Mouse (Mus musculus): Measurements from ENCODE around the gene Gm49711. TPM values are rescaled to one million over a fixed set of nuclear protein-coding genes. Genes with fewer than 3 reads are reported as not detected.
"Not testable (repeated sequence)": the region's sequence is repeated elsewhere in the genome, so short reads cannot be mapped to it uniquely, and the experiment has no call there.

Gene Gm49711
- polyA plus RNA-seq, 1 experiment from 2014 or later = not detected

DNA sequence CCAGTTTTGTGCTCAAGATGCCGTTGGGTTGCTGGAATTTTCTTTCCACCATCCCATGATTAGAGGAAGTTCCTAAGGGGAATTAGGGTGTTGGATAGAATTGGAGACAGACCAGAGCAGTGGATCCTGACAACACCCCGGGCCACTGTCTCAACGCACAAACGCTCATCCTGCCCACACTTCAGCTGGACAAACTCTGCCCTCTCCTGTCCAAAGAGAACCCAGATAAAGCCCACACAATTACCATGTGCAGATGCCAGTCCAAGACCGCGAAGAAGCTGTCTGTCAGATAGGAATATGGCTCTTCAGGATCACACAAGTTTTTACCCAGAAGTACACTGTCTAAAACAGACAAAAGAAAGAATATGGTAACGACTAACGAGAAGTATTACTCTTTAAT, 145.5 kb downstream of the Gm49711 start:
- Histone ChIP-seq H3K36me3 (ENCODE audit: control insufficient read depth, insufficient read depth, low read length) (no peaks in the 10 kb centered on the region), H3K27me3 (ENCODE audit: control insufficient read depth, insufficient read depth, low read length) (no peaks in the 10 kb centered on the region), H3K27ac (ENCODE audit: low read depth, low read length) (no peak overlapping the region), H3K4me1 (ENCODE audit: control insufficient read depth, insufficient read depth, low read length) (no peaks in the 10 kb centered on the region), H3K9me3 (ENCODE audit: control insufficient read depth, low read length) (no peaks in the 10 kb centered on the region), H3K4me2 (ENCODE audit: low read depth) (no peak overlapping the region), H3K9ac (ENCODE audit: low read length) (no peak overlapping the region), H3K4me3 (ENCODE audit: low read depth, low read length) (no peak overlapping the region)
- no peak for ATAC-seq (ENCODE audit: insufficient read depth, low FRiP score, low TSS enrichment)
- WGBS = 89% methylated on average over 8 of the region's 8 CpGs
- no peak for DNase-seq (ENCODE audit: low spot score)

DNA sequence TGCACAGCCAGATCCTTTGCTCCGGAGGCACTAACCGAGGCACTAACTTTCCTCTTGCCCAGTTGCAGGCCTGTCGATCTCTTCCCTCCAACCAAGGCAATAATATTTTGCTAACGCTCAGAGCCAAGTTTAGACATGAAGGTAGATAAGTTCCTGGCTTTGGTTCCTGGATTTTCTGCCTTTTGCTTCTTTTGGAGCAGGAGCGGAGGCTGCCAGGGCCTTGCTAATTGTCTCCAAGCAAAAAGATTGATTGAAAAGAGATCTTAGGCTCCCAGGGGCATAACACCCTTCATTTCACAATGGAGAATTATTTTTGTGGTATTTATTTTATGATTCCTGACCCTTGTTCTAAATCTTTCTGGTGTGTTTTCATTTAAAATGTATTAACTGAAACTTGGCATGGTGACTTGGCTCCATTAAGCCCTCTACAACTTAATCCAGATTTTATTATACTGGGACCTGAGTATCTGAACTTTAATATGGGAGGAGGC, 151.2 kb downstream of the Gm49711 start:
- H3K4me2 ChIP-seq (ENCODE audit: low read depth) = no peak overlapping the region
- H3K36me3 ChIP-seq (ENCODE audit: control insufficient read depth, insufficient read depth, low read length) = no peaks in the 10 kb centered on the region
- WGBS = 94% methylated on average over 5 of the region's 5 CpGs
- no peaks in the 10 kb centered on the region for H3K9me3 ChIP-seq (ENCODE audit: control insufficient read depth, low read length)
- no peaks in the 10 kb centered on the region for H3K27me3 ChIP-seq (ENCODE audit: control insufficient read depth, insufficient read depth, low read length)
- ATAC-seq (ENCODE audit: insufficient read depth, low FRiP score, low TSS enrichment) (no peak), DNase-seq (ENCODE audit: low spot score) (no peak)
- H3K4me1 ChIP-seq (ENCODE audit: control insufficient read depth, insufficient read depth, low read length) = no peaks in the 10 kb centered on the region
- H3K4me3 ChIP-seq (ENCODE audit: low read depth, low read length) = no peak overlapping the region
- no peak overlapping the region for H3K27ac ChIP-seq (ENCODE audit: low read depth, low read length)
- H3K9ac ChIP-seq (ENCODE audit: low read length) = no peak overlapping the region

DNA sequence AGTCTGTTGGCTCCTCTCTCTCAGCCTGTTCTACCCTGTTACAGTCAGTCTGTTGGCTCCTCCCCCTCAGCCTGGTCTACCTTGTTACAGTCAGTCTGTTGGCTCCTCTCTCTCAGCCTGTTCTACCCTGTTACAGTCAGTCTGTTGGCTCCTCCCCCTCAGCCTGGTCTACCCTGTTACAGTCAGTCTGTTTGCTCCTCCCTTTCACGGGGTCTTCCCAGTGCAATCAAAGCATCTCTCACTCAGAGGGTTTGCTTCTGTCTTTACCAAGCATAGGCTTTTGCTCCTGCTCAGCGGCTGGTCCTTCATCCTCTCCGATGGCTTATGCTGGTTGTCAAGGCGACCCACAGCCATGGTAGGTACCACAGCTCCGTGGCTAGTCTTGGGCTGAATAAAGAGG, 152.2 kb downstream of the Gm49711 start:
- H3K36me3 ChIP-seq (ENCODE audit: control insufficient read depth, insufficient read depth, low read length); H3K9me3 ChIP-seq (ENCODE audit: control insufficient read depth, low read length); H3K27ac ChIP-seq (ENCODE audit: low read depth, low read length); H3K4me3 ChIP-seq (ENCODE audit: low read depth, low read length); DNase-seq (ENCODE audit: low spot score); H3K4me1 ChIP-seq (ENCODE audit: control insufficient read depth, insufficient read depth, low read length); ATAC-seq (ENCODE audit: insufficient read depth, low FRiP score, low TSS enrichment); H3K27me3 ChIP-seq (ENCODE audit: control insufficient read depth, insufficient read depth, low read length); H3K4me2 ChIP-seq (ENCODE audit: low read depth); H3K9ac ChIP-seq (ENCODE audit: low read length): not testable (repeated sequence)
- WGBS = 80% methylated on average over 5 of the region's 5 CpGs

DNA sequence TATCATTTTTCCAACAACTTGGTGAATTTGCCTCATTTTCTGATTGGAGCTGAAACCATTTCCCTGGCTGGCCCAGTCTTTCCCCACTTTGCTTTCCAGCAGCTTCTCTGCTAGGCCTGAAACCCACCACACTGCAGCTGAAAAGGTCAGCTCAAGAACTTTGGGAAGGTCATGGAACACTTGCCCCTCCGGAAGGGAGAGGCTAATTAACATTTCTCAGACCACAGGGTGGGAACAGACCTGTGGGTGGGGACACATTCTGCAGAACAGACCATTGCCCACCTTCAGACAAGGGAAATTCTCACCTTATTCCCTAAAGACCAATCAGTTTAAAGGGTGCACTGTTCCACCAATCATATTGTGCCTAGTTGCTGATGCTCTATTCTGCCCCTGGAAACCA, 155.8 kb downstream of the Gm49711 start:
- WGBS = 60% methylated on average over 1 of the region's 1 CpGs
- H3K4me2 ChIP-seq (ENCODE audit: low read depth); H3K27ac ChIP-seq (ENCODE audit: low read depth, low read length); H3K4me1 ChIP-seq (ENCODE audit: control insufficient read depth, insufficient read depth, low read length); H3K27me3 ChIP-seq (ENCODE audit: control insufficient read depth, insufficient read depth, low read length); DNase-seq (ENCODE audit: low spot score); H3K9me3 ChIP-seq (ENCODE audit: control insufficient read depth, low read length); H3K36me3 ChIP-seq (ENCODE audit: control insufficient read depth, insufficient read depth, low read length); H3K4me3 ChIP-seq (ENCODE audit: low read depth, low read length); H3K9ac ChIP-seq (ENCODE audit: low read length); ATAC-seq (ENCODE audit: insufficient read depth, low FRiP score, low TSS enrichment): not testable (repeated sequence)

DNA sequence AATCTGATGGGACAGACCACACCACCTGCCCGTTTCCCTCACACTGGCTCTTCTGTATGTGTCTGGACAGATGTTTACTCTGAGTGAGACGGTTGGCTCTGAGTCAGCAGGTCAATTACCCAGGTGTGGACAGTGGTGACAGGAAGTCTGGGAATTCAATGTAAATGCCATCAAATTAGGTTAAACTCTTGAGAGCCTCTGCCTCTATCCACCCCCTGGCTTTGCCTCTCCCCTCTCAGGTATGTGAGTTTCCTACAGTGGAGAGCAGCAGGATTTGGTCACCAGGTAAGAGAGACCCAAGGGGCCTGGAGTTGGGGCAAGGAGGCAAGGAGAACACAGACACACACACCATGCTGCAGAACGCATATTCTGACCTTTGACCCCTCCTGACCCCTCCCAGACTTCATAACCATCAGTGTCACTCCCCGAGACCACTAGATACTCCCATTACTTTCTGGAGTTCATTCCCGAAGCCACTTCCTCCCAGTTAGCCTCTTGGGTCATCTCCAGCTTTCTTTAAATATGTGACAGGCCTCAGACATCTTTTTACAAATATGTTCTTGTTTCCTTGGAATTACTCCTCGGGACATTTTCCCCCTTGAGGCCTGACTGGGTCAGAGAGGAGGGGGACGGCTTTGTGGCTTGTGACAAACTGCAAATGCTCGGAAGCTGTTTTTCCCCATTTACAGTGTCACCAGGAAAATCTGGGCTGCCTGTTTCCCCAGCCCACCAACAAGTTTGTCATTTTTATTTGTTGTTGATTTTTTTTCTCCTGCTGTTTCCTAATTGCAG, 157.7 kb downstream of the Gm49711 start:
- no peak for DNase-seq (ENCODE audit: low spot score)
- H3K27me3 ChIP-seq (ENCODE audit: control insufficient read depth, insufficient read depth, low read length) = no peaks in the 10 kb centered on the region
- no peak overlapping the region for H3K9ac ChIP-seq (ENCODE audit: low read length)
- no peaks in the 10 kb centered on the region for H3K4me1 ChIP-seq (ENCODE audit: control insufficient read depth, insufficient read depth, low read length)
- WGBS = 59% methylated on average over 8 of the region's 8 CpGs
- H3K9me3 ChIP-seq (ENCODE audit: control insufficient read depth, low read length) = no peaks in the 10 kb centered on the region
- H3K4me2 ChIP-seq (ENCODE audit: low read depth) = no peak overlapping the region
- ATAC-seq (ENCODE audit: insufficient read depth, low FRiP score, low TSS enrichment) = no peak
- H3K4me3 ChIP-seq (ENCODE audit: low read depth, low read length) = no peak overlapping the region
- H3K36me3 ChIP-seq (ENCODE audit: control insufficient read depth, insufficient read depth, low read length) = no peaks in the 10 kb centered on the region
- no peak overlapping the region for H3K27ac ChIP-seq (ENCODE audit: low read depth, low read length)

DNA sequence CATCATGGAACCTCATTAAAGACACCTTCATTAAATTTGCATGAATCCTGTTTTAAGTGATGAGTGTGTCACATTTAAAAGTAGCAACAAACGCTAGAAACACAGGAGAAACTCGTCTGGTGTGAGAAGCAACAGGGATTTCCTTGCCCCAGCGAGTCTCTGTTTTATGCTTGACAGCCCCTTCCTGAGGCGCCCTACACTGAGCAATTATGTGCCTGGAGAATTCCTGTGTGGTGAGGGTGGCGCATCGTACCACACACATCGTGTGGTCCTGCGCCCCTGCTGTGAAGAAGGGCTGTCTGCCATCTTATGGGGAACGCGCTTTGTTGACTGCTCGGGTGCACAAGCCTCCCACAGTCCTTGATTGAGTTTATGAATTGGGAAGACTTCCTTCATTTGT, 162.6 kb downstream of the Gm49711 start:
- H3K27me3 ChIP-seq (ENCODE audit: control insufficient read depth, insufficient read depth, low read length) = no peaks in the 10 kb centered on the region
- DNase-seq (ENCODE audit: low spot score) = no peak
- H3K4me1 ChIP-seq (ENCODE audit: control insufficient read depth, insufficient read depth, low read length) = no peaks in the 10 kb centered on the region
- no peak overlapping the region for H3K27ac ChIP-seq (ENCODE audit: low read depth, low read length)
- H3K9ac ChIP-seq (ENCODE audit: low read length) = no peak overlapping the region
- no peak overlapping the region for H3K4me2 ChIP-seq (ENCODE audit: low read depth)
- H3K4me3 ChIP-seq (ENCODE audit: low read depth, low read length) = no peak overlapping the region
- WGBS = 88% methylated on average over 11 of the region's 11 CpGs
- H3K36me3 ChIP-seq (ENCODE audit: control insufficient read depth, insufficient read depth, low read length) = no peaks in the 10 kb centered on the region
- H3K9me3 ChIP-seq (ENCODE audit: control insufficient read depth, low read length) = no peaks in the 10 kb centered on the region
- ATAC-seq (ENCODE audit: insufficient read depth, low FRiP score, low TSS enrichment) = no peak

DNA sequence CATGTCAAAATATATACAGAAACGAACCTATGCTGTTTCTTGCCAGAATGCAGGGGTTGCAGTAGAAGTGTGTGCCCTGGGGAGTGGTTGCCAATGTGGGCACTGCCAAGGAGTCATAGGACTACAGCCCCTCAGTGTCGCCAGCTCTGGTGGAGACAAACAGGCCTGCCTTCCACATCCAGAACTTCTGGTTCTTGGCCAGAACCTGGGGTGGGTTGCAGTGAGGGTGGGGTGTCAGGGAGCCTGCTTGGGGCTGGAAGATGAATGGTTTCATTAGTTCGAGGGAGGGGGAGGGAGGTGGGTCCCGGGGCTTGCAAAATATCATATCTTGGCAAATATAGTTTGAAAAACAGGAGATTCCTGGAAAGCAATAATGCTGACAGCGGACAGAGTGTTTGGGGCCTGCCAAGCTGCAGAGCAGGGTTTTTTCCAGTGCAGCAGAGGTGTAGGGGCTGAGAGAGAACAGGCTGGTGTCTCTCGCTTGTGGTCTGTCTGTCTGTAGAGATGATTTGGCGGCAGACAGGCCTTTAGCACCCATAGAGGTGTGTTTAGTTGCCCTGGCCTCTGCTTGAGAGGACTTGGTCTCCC, 170.3 kb downstream of the Gm49711 start:
- 85% methylated on average over 7 of the region's 7 CpGs for WGBS
- DNase-seq (ENCODE audit: low spot score) (no peak), ATAC-seq (ENCODE audit: insufficient read depth, low FRiP score, low TSS enrichment) (no peak)

DNA sequence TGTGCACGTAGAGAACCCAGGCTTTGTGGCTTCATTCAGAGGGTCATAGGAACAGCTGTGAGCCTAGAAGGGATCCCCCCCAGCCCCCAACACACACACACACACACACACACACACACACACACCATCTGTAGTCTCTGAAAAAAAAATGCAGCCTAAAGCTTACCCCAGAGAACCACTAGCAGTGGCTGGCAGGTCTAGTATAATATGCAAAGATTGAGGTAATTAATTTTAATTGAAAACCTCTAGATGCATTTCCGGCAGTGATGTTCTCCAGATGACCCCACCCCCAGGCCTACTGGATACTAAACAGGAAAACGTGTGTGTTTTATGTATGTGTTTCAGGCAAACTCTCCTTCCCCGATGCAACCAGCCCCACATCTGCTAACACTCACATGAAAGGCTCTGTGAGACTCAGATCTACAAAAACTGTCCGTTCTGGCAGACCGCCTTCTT, 172.4 kb downstream of the Gm49711 start:
- Histone ChIP-seq H3K4me2 (ENCODE audit: low read depth) (no peak overlapping the region), H3K9me3 (ENCODE audit: control insufficient read depth, low read length) (no peaks in the 10 kb centered on the region), H3K4me3 (ENCODE audit: low read depth, low read length) (no peak overlapping the region), H3K9ac (ENCODE audit: low read length) (no peak overlapping the region), H3K4me1 (ENCODE audit: control insufficient read depth, insufficient read depth, low read length) (0 out of 2 replicates have a peak, but pooled peaks cover 3% of the 10 kb centered on the region), H3K27me3 (ENCODE audit: control insufficient read depth, insufficient read depth, low read length) (no peaks in the 10 kb centered on the region), H3K27ac (ENCODE audit: low read depth, low read length) (no peak overlapping the region), H3K36me3 (ENCODE audit: control insufficient read depth, insufficient read depth, low read length) (no peaks in the 10 kb centered on the region)
- WGBS = 78% methylated on average over 6 of the region's 6 CpGs
- DNase-seq (ENCODE audit: low spot score) (no peak), ATAC-seq (ENCODE audit: insufficient read depth, low FRiP score, low TSS enrichment) (no peak)

More for the DNA sequence above, 170.3 kb downstream of the Gm49711 start:
- Histone ChIP-seq H3K9me3 (ENCODE audit: control insufficient read depth, low read length) (no peaks in the 10 kb centered on the region), H3K27me3 (ENCODE audit: control insufficient read depth, insufficient read depth, low read length) (no peaks in the 10 kb centered on the region), H3K4me2 (ENCODE audit: low read depth) (no peak overlapping the region), H3K4me3 (ENCODE audit: low read depth, low read length) (no peak overlapping the region), H3K27ac (ENCODE audit: low read depth, low read length) (no peak overlapping the region), H3K36me3 (ENCODE audit: control insufficient read depth, insufficient read depth, low read length) (no peaks in the 10 kb centered on the region), H3K9ac (ENCODE audit: low read length) (no peak overlapping the region), H3K4me1 (ENCODE audit: control insufficient read depth, insufficient read depth, low read length) (no peaks in the 10 kb centered on the region)

DNA sequence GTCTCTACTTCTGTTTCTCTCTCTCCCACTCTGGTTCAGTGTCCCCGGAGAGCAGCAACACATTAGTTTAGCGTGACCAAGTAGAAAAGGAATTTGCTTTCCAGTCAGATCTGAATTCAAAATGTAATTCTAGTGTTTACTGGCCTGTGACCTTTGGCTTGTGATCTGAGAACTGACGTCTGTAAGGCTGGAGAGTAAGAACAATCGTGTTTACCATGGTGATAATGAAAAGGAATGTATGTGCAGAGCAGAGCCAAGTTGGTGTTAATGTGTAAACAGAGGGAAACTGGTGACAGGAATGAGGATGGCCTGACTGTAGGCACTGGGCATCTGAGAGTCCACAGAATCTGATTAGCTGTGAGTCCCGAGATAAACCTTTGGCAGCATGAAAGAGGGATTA, 176.4 kb downstream of the Gm49711 start:
- Histone ChIP-seq H3K27me3 (ENCODE audit: control insufficient read depth, insufficient read depth, low read length) (no peaks in the 10 kb centered on the region), H3K4me3 (ENCODE audit: low read depth, low read length) (no peak overlapping the region), H3K4me1 (ENCODE audit: control insufficient read depth, insufficient read depth, low read length) (0 out of 2 replicates have a peak, but pooled peaks cover 3% of the 10 kb centered on the region), H3K27ac (ENCODE audit: low read depth, low read length) (no peak overlapping the region), H3K36me3 (ENCODE audit: control insufficient read depth, insufficient read depth, low read length) (no peaks in the 10 kb centered on the region), H3K9me3 (ENCODE audit: control insufficient read depth, low read length) (no peaks in the 10 kb centered on the region), H3K9ac (ENCODE audit: low read length) (no peak overlapping the region), H3K4me2 (ENCODE audit: low read depth) (no peak overlapping the region)
- ATAC-seq (ENCODE audit: insufficient read depth, low FRiP score, low TSS enrichment) (no peak), DNase-seq (ENCODE audit: low spot score) (no peak)
- 42% methylated on average over 5 of the region's 5 CpGs for WGBS

Measured in neural tube, embryonic 11.5 days (tissue).